Mouse (Mus musculus) liver, embryonic 14.5 days (tissue): Measurements from ENCODE around the gene Cenps.

ENCODE experiments used
- CTCF ChIP-seq: IDR thresholded peaks from 2 replicates; pipeline ENCODE4 v1.5.1; 2016; ENCODE audit warnings: antibody characterized with exemption, low read depth, control low read depth
- EP300 ChIP-seq: IDR thresholded peaks from 2 replicates; pipeline ENCODE4 v1.6.1; 2016; ENCODE audit warnings: antibody characterized with exemption, low read depth

DNA sequence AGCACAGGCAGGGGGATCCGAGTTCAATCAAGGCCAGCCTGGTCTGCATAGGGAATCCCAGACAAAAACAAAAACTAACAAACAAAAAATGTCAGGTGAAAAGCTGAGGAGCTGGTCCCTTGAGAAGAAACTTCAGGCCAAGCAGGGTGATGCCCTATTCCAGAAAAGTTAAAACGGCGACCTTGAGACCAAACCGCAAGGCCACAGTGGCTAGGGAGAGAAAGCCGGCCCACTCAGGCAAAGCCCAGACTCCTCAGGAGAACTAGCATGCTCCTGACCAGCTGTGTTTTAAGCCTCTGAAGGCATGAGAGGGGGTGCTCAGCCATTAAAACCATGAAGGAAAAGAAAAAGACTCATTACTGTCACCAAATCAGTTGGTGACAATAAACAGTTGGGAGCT, 52.0 kb downstream of the Cenps start:
- no peak for TF ChIP-seq CTCF
- TF ChIP-seq EP300, result no peak
